Comparison of ENCODE assay signal across 8 mouse cellular contexts in genomic region chr5:124531583-124531930, GRCm38 (mm10). TPM values are rescaled to one million over a fixed set of nuclear protein-coding genes. Genes with fewer than 3 reads are reported as not detected.
DNase-seq lines count a peak whose midpoint lies in the region; ATAC-seq and TF ChIP-seq lines count a peak whose summit lies in the region.

No protein-coding gene starts in this region.

- H3K9ac ChIP-seq in heart, embryonic 14.5 days (ENCODE audit: low read length): peak overlapping the region; percentile 88
- peak overlapping the region; percentile 78 for H3K9ac ChIP-seq in ES-Bruce4 (ENCODE audit: low read depth, poor library complexity, severe bottlenecking)
- H3K9ac ChIP-seq in forebrain, embryonic 15.5 days (replicated peaks): peak overlapping the region; percentile 58
- H3K9ac ChIP-seq in liver, embryonic 16.5 days (ENCODE audit: low read depth, low read length): peak overlapping the region; percentile 54

- H3K36me3 ChIP-seq in heart, embryonic 14.5 days (ENCODE audit: control insufficient read depth, insufficient read depth, low read length): 0 out of 2 replicates have a peak, but pooled peaks cover 2% of the 10 kb centered on the region
- no peaks in the 10 kb centered on the region; the same call in 1 of the 2 replicates for H3K36me3 ChIP-seq in ES-Bruce4 (ENCODE audit: control insufficient read depth, insufficient read depth, low read length, poor library complexity, severe bottlenecking)
- H3K36me3 ChIP-seq in forebrain, embryonic 15.5 days: no peaks in the 10 kb centered on the region
- no peaks in the 10 kb centered on the region for H3K36me3 ChIP-seq in liver, embryonic 16.5 days (ENCODE audit: control insufficient read depth, insufficient read depth)

- H3K27me3 ChIP-seq in heart, embryonic 14.5 days (ENCODE audit: control insufficient read depth, insufficient read depth, low read length): no peaks in the 10 kb centered on the region
- H3K27me3 ChIP-seq in ES-Bruce4 (ENCODE audit: control insufficient read depth, insufficient read depth, low read length, poor library complexity, severe bottlenecking): no peaks in the 10 kb centered on the region
- no peaks in the 10 kb centered on the region for H3K27me3 ChIP-seq in forebrain, embryonic 15.5 days
- peaks cover 36% of the 10 kb centered on the region for H3K27me3 ChIP-seq in liver, embryonic 16.5 days (ENCODE audit: control insufficient read depth, insufficient read depth, low read depth, low read length)

- no peak for TF ChIP-seq EP300 in ES-Bruce4 (IDR thresholded peaks at IDR 0.05; ENCODE audit: insufficient read depth, low read depth, low read length)

- H3K4me3 ChIP-seq in heart, embryonic 14.5 days (ENCODE audit: control insufficient read depth in 1 of 2, insufficient read depth in 1 of 2, low read depth in 1 of 2, low read length in 2 of 2): peak overlapping the region; percentile 72 to 85
- peak overlapping the region; percentile 71 for H3K4me3 ChIP-seq in ES-Bruce4 (ENCODE audit: low read depth, low read length)
- H3K4me3 ChIP-seq in forebrain, embryonic 15.5 days: peak overlapping the region; percentile 56
- peak overlapping the region; percentile 67 for H3K4me3 ChIP-seq in liver, embryonic 16.5 days (ENCODE audit: low read depth, low read length)

- TF ChIP-seq POLR2A in ES-Bruce4 (IDR thresholded peaks at IDR 0.05; ENCODE audit: insufficient read depth, low read length): peak; percentile 56

- no peak for DNase-seq in heart, postnatal 14 days
- DNase-seq in adrenal gland, adult 18-20 months (ENCODE audit: low spot score in 2 of 2): no peak
- DNase-seq in natural killer cell, adult 2 months (ENCODE audit: low spot score in 2 of 2): no peak

- intact Hi-C loops in heart, postnatal 14 days (cut with DNase I): loop anchor here (2.0 kb wide), 2 partner anchors 33 to 47 kb away; no protein-coding TSS in a partner anchor

- no peaks in the 10 kb centered on the region for H3K9me3 ChIP-seq in heart, embryonic 14.5 days (ENCODE audit: control insufficient read depth, low read length)
- H3K9me3 ChIP-seq in ES-Bruce4 (replicated peaks; ENCODE audit: control insufficient read depth, insufficient read depth, low read length, poor library complexity, severe bottlenecking): no peaks in the 10 kb centered on the region
- H3K9me3 ChIP-seq in forebrain, embryonic 15.5 days: no peaks in the 10 kb centered on the region
- no peaks in the 10 kb centered on the region for H3K9me3 ChIP-seq in liver, embryonic 16.5 days (replicated peaks; ENCODE audit: control insufficient read depth, low read length)

- WGBS in heart, embryonic 14.5 days: 13% methylated on average over 14 of the region's 14 CpGs
- 8% methylated on average over 14 of the region's 14 CpGs for WGBS in forebrain, embryonic 15.5 days
- WGBS in liver, embryonic 16.5 days (ENCODE audit: insufficient replicate concordance): 15% methylated on average over 14 of the region's 14 CpGs

- TF ChIP-seq CTCF in ES-Bruce4 (IDR thresholded peaks at IDR 0.05; ENCODE audit: low read depth, low read length): no peak

- peak overlapping the region; percentile 93 for H3K4me2 ChIP-seq in heart, embryonic 14.5 days (ENCODE audit: low read length)
- peak overlapping the region; percentile 78 for H3K4me2 ChIP-seq in forebrain, embryonic 15.5 days (replicated peaks)
- H3K4me2 ChIP-seq in liver, embryonic 16.5 days (ENCODE audit: low read depth, low read length): peak overlapping the region; percentile 83

- peaks cover 24 to 34% of the 10 kb centered on the region in 2 experiments for H3K4me1 ChIP-seq in heart, embryonic 14.5 days (ENCODE audit: control insufficient read depth in 2 of 2, insufficient read depth in 2 of 2, low read length in 2 of 2)
- no peaks in the 10 kb centered on the region for H3K4me1 ChIP-seq in ES-Bruce4 (ENCODE audit: control insufficient read depth, insufficient read depth, low read length)
- H3K4me1 ChIP-seq in forebrain, embryonic 15.5 days: peaks cover 33% of the 10 kb centered on the region
- peaks cover 13% of the 10 kb centered on the region for H3K4me1 ChIP-seq in liver, embryonic 16.5 days (ENCODE audit: control insufficient read depth, low read depth, low read length)

- ATAC-seq in heart, embryonic 14.5 days (ENCODE audit: insufficient number of reproducible peaks, insufficient read depth, low FRiP score, low read depth): 0 out of 2 replicates have a peak, but pooled peaks have one; percentile 7
- ATAC-seq in forebrain, embryonic 15.5 days (replicated peaks): peak; percentile 62
- 0 out of 2 replicates have a peak, but pooled peaks have one; percentile 12 for ATAC-seq in liver, embryonic 16.5 days (ENCODE audit: low read depth)
- no peak for ATAC-seq in granulocyte monocyte progenitor cell, adult 5-6 weeks (replicated peaks; ENCODE audit: poor library complexity, severe bottlenecking)

- peak overlapping the region; percentile 77 to 89 for H3K27ac ChIP-seq in heart, embryonic 14.5 days (replicated peaks in 1 of 2; ENCODE audit: control insufficient read depth in 1 of 2, insufficient read depth in 1 of 2, low read depth in 2 of 2, low read length in 2 of 2)
- peak overlapping the region; percentile 59 for H3K27ac ChIP-seq in ES-Bruce4 (ENCODE audit: insufficient read depth, low read length)
- peak overlapping the region; percentile 74 for H3K27ac ChIP-seq in forebrain, embryonic 15.5 days (replicated peaks)
- H3K27ac ChIP-seq in liver, embryonic 16.5 days (ENCODE audit: low read length): peak overlapping the region; percentile 37

RNA-seq across cellular contexts. Expression of gene Rilpl1, which starts 0.4 kb away (rescaled TPM):
- polyA plus RNA-seq in heart, embryonic 14.5 days (2014; fragmentation: Nextera tagmentation; extraction: Ambion mirVana): 27.2 and 28.3 TPM in 2 replicates
- total RNA-seq in heart, postnatal 14 days (2021): 100 to 1,000 TPM; 167 to 179 TPM
- polyA plus RNA-seq in ES-Bruce4 (2011; ENCODE audit: insufficient read depth, insufficient read length, low read depth, missing spikeins): 16.6 and 18.0 TPM in 2 replicates
- polyA plus RNA-seq in forebrain, embryonic 15.5 days (2015; fragmentation: Nextera tagmentation; extraction: Ambion mirVana): 11.6 and 12.8 TPM in 2 replicates
- polyA plus RNA-seq in liver, embryonic 16.5 days (2015; fragmentation: Nextera tagmentation; extraction: Ambion mirVana): 1.4 and 1.6 TPM in 2 replicates
- 1.3 TPM in 1 of 2 replicates, not detected in the other for total RNA-seq in granulocyte monocyte progenitor cell, adult 5-6 weeks (2014; fragmentation: Nextera tagmentation)
- total RNA-seq in granulocyte monocyte progenitor cell, adult 5-6 weeks (2017): not detected in 2 replicates
- 10 to 100 TPM; 13.1 to 17.6 TPM for total RNA-seq in adrenal gland, adult 18-20 months (2021)

RNA-seq across cellular contexts. Expression of gene Tmed2, which starts 8.9 kb away (rescaled TPM):
- 437 and 446 TPM in 2 replicates for polyA plus RNA-seq in heart, embryonic 14.5 days (2014; fragmentation: Nextera tagmentation; extraction: Ambion mirVana)
- total RNA-seq in heart, postnatal 14 days (2021): 100 to 1,000 TPM; 170 to 175 TPM
- 193 and 281 TPM in 2 replicates for polyA plus RNA-seq in ES-Bruce4 (2011; ENCODE audit: insufficient read depth, insufficient read length, low read depth, missing spikeins)
- 372 and 377 TPM in 2 replicates for polyA plus RNA-seq in forebrain, embryonic 15.5 days (2015; fragmentation: Nextera tagmentation; extraction: Ambion mirVana)
- polyA plus RNA-seq in liver, embryonic 16.5 days (2015; fragmentation: Nextera tagmentation; extraction: Ambion mirVana): 282 and 309 TPM in 2 replicates
- total RNA-seq in granulocyte monocyte progenitor cell, adult 5-6 weeks (2014; fragmentation: Nextera tagmentation): 512 and 560 TPM in 2 replicates
- total RNA-seq in granulocyte monocyte progenitor cell, adult 5-6 weeks (2017): 584 and 1,053 TPM in 2 replicates
- total RNA-seq in adrenal gland, adult 18-20 months (2021): 100 to 1,000 TPM; 214 to 218 TPM

RNA-seq across cellular contexts. Expression of gene Ddx55, which starts 21.1 kb away (rescaled TPM):
- 6.5 and 8.3 TPM in 2 replicates for polyA plus RNA-seq in heart, embryonic 14.5 days (2014; fragmentation: Nextera tagmentation; extraction: Ambion mirVana)
- total RNA-seq in heart, postnatal 14 days (2021): 1 to 10 TPM; 5.4 to 6.7 TPM
- polyA plus RNA-seq in ES-Bruce4 (2011; ENCODE audit: insufficient read depth, insufficient read length, low read depth, missing spikeins): 13.2 and 13.7 TPM in 2 replicates
- 28.2 and 28.8 TPM in 2 replicates for polyA plus RNA-seq in forebrain, embryonic 15.5 days (2015; fragmentation: Nextera tagmentation; extraction: Ambion mirVana)
- polyA plus RNA-seq in liver, embryonic 16.5 days (2015; fragmentation: Nextera tagmentation; extraction: Ambion mirVana): 4.6 and 4.9 TPM in 2 replicates
- total RNA-seq in granulocyte monocyte progenitor cell, adult 5-6 weeks (2014; fragmentation: Nextera tagmentation): 14.5 and 19.8 TPM in 2 replicates
- 8.4 and 10.6 TPM in 2 replicates for total RNA-seq in granulocyte monocyte progenitor cell, adult 5-6 weeks (2017)
- total RNA-seq in adrenal gland, adult 18-20 months (2021): 10 to 100 TPM; 13.2 to 15.3 TPM

RNA-seq across cellular contexts. Expression of gene Eif2b1, which starts 47.4 kb away (rescaled TPM):
- 57.6 and 60.4 TPM in 2 replicates for polyA plus RNA-seq in heart, embryonic 14.5 days (2014; fragmentation: Nextera tagmentation; extraction: Ambion mirVana)
- 10 to 100 TPM; 33.7 to 37.2 TPM for total RNA-seq in heart, postnatal 14 days (2021)
- polyA plus RNA-seq in ES-Bruce4 (2011; ENCODE audit: insufficient read depth, insufficient read length, low read depth, missing spikeins): 57.1 and 61.3 TPM in 2 replicates
- 70.3 and 70.5 TPM in 2 replicates for polyA plus RNA-seq in forebrain, embryonic 15.5 days (2015; fragmentation: Nextera tagmentation; extraction: Ambion mirVana)
- polyA plus RNA-seq in liver, embryonic 16.5 days (2015; fragmentation: Nextera tagmentation; extraction: Ambion mirVana): 33.0 and 34.3 TPM in 2 replicates
- 49.6 and 52.0 TPM in 2 replicates for total RNA-seq in granulocyte monocyte progenitor cell, adult 5-6 weeks (2014; fragmentation: Nextera tagmentation)
- total RNA-seq in granulocyte monocyte progenitor cell, adult 5-6 weeks (2017): 39.5 and 50.9 TPM in 2 replicates
- 10 to 100 TPM; 40.0 to 45.5 TPM for total RNA-seq in adrenal gland, adult 18-20 months (2021)

RNA-seq across cellular contexts. Expression of gene Gtf2h3, which starts 47.4 kb away (rescaled TPM):
- polyA plus RNA-seq in heart, embryonic 14.5 days (2014; fragmentation: Nextera tagmentation; extraction: Ambion mirVana): 33.5 and 34.1 TPM in 2 replicates
- 10 to 100 TPM; 20.2 to 22.1 TPM for total RNA-seq in heart, postnatal 14 days (2021)
- polyA plus RNA-seq in ES-Bruce4 (2011; ENCODE audit: insufficient read depth, insufficient read length, low read depth, missing spikeins): 83.6 and 83.8 TPM in 2 replicates
- polyA plus RNA-seq in forebrain, embryonic 15.5 days (2015; fragmentation: Nextera tagmentation; extraction: Ambion mirVana): 52.6 and 57.3 TPM in 2 replicates
- 17.7 and 17.8 TPM in 2 replicates for polyA plus RNA-seq in liver, embryonic 16.5 days (2015; fragmentation: Nextera tagmentation; extraction: Ambion mirVana)
- 4.5 and 27.1 TPM in 2 replicates for total RNA-seq in granulocyte monocyte progenitor cell, adult 5-6 weeks (2014; fragmentation: Nextera tagmentation)
- total RNA-seq in granulocyte monocyte progenitor cell, adult 5-6 weeks (2017): 14.7 and 21.5 TPM in 2 replicates
- total RNA-seq in adrenal gland, adult 18-20 months (2021): 10 to 100 TPM; 32.2 to 36.2 TPM
